Mouse (Mus musculus): ENCODE data around the gene Pi4kb. TPM values are rescaled to one million over a fixed set of nuclear protein-coding genes. Genes with fewer than 3 reads are reported as not detected.
A peak's percentile ranks its signal among the peaks of the same experiment; 100 is the strongest.
"Not testable (repeated sequence)": the region's sequence is repeated elsewhere in the genome, so short reads cannot be mapped to it uniquely, and the experiment has no call there.

The Pi4kb gene
- total RNA-seq (2021), result 40.5 and 46.3 TPM in 2 replicates
- long read RNA-seq, experiment 1, transcript Pi4kb-201 (11 exons, 3,692 nt), result major isoform, 13 of 22 reads
- long read RNA-seq, experiment 1, partial matches to known transcripts, result 4 of 22 reads
- long read RNA-seq, experiment 1, other reads (novel, unspliced or antisense), result 4 of 22 reads
- long read RNA-seq, experiment 2, partial matches to known transcripts, result 1 of 10 reads
- long read RNA-seq, experiment 2, other reads (novel, unspliced or antisense), result 3 of 10 reads

GRCm38 (mm10) chr3:94974528-94975422, at the start of gene Pi4kb:
Pi4kb (plus strand) TSS chr3:94974731.
- peak; percentile 93 for DNase-seq

GRCm38 (mm10) chr3:94926301-94926736, 48.2 kb upstream of the Pi4kb start:
- DNase-seq, result not testable (repeated sequence)

GRCm38 (mm10) chr3:94928979-94929378, 45.6 kb upstream of the Pi4kb start:
- not testable (repeated sequence) for DNase-seq

DNA sequence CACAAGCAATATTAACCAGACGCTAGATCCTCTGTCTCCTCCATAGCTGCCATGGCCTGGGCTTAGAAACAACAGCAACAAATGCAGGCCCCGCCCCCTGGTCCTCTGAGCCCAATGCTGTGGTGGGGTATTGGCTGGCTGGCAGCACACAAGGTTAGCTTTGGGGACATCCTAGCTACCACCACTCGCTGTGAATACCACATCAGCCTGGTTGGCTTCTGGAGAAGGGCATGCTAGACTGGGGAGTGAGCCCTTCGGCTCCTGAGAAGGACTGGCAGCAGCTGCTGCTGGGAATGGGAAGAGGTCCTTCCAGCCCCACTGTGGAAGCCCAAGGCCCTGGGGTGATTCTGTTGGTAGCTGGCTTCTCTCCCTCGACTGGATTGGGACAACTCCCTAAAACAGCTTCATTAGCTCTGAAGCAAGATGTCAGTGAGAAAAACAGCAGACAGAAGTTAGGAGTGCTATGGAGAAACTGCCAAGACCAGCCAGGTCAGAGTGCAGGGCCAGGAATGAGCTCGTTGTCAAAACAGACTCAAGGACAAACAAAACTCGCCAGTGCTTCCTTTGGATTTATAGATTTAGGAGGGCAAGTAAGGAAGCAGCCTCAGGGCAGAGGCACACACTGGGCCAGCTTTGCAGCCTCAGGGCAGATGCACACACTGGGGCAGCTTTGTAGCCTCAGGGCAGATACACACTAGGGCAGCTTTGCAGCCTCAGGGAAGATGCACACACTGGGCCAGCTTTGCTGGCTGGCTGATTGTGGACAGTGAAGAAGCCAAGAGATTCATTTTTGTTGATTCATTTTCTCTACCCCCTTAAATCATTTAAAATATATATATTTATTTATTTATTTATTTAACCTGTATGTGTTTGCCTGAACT, 43.9 kb upstream of the Pi4kb start:
- peak; percentile 62 for DNase-seq

DNA sequence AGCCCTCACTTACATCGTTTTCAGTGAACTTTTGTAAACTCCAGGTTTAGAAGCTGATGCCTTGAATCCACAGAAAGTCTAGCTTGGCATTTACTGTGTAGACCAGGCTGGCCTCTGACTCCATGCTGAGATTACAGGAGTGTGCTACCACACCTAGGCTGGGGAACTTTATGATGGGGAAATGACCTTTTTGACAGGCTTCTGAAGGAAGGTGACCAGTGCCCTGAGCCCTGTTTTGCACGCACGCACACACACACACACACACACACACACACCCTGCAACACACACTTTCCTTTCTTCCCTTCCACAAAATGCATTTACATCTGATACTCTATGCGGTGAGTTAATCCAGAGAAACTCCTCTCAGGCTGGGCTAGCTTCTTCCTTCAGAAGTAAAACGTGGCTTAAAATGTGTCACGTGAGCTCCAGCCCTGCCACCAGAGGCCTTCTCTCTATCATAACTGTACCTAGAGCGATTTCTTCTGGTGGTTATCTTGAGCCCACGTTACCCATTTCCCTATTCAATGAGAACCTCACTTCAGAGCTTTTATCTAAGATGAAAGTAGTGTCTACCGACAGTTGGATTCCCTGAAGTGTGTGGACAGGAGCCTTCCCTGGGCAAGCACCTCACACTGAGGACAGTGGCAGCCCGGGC, 43.0 kb upstream of the Pi4kb start:
- DNase-seq, result not testable (repeated sequence)

DNA sequence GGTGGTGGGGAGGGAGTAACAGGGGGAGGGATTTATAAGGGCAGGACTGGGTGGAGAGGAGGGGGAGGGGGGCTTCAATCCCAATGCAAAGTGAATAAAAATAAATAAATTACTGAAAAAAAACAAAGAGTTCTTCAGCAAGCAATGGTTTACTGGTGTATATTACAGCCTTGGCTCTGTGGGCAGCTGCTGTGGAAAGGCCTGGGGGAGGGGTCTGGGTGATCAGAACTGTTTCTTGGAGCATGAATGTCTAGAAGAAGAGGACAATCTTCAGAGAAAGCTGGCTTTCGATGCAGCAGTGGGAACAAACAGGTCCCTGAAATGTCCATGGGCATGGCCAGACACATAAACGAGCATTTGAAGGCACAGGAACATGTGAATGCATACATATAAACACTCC, 42.3 kb upstream of the Pi4kb start:
- not testable (repeated sequence) for DNase-seq

DNA sequence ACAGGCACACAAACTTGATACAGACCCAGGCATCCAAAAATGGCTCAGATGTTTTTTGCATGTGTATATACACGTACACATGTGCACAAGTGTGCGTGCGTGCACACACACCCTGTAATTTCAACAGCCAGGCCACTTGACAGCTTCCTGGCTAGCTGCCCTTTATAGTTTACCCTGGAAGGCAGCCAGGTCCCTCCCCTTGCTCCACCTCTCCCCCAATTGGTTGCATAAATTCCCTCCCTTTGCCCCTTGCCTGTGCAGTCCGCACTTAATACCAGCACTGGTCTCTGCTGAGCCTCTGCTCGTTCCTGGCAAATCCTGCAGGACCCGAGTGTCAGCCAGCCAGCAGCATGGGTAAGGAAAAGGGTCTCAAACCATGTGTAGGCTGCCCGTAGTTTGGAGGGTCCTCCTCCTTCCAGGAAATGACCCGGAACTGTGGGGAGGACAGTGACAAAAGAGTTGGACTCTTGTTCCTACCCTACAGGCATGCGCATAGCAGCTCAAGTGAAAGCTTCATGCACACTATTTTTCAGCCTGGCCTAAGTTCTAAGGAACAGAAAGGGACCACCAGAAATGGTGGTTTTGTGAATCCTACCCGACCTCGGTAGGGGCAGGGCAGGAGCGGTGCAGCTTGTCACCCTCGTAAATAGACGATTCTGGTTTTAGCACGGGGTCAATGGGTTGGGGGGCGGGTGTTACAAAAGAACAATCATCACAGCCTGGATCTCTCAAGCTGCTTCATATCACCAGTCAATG, 41.5 kb upstream of the Pi4kb start, which contains the start of gene Selenbp1:
Selenbp1 (plus strand) TSS at position 248 of the 756 bp plus-strand sequence.
- DNase-seq, result peak; percentile 94

- DNase-seq, result not testable (repeated sequence)
Measured at GRCm38 (mm10) chr3:94933604-94934003, 40.9 kb upstream of the Pi4kb start.

DNA sequence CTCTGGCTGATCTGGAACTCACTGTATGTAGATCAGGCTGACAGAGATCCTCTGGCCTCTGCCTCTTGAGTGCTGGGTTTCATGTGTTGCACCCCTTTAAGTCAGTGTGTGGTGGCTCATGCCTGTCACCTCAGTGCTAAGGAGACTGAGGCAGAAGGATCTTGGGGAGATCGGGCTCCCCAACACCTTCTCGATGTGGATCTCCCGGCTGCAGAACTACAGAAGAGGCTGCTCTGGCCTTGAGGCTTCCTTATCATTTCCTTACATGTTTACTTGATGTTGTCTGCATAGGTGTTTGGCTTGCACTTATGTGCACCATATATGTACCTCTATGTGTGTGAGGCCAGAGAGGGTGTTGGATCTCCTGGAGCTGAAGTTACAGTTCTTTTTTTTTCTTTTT, 40.0 kb upstream of the Pi4kb start:
- not testable (repeated sequence) for DNase-seq

- DNase-seq, result peak; percentile 47
Measured at GRCm38 (mm10) chr3:94935332-94935731, 39.2 kb upstream of the Pi4kb start.

DNA sequence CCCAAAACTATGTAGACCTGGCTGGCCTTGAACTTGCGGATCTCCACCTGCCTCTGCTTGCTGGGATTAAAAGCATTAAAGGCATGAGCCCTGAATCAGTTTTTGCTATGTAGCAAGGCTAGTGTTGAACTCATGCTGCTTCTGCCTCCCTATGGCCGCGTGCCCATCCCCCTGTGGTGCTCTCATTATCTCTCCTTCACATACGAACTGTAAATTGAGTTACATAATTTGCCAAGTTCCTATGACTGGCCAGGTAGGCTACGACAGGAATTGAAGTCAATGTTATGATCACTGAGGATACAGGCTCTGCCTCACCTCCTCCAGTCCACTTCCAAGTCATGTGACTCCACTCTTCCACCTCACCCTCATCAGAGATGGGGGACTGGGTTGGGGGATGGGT, 38.4 kb upstream of the Pi4kb start:
- DNase-seq, result not testable (repeated sequence)

GRCm38 (mm10) chr3:94937194-94937593, 37.3 kb upstream of the Pi4kb start:
- not testable (repeated sequence) for DNase-seq

DNA sequence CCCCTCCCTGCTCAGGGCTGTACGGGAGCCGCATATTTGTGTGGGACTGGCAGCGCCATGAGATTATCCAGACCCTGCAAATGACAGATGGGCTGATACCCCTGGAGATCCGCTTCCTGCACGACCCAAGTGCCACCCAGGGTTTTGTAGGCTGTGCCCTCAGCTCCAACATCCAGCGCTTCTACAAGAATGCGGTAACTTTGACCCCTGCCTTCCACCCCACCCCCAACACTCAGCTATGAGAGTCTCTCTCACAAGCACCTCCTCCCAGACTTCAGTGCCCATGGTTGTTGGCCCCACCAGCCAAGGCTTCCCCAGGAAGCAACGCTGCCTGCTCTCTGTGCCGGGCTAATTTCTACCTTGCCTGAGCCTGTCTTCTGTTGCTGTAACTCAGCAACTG, 34.5 kb upstream of the Pi4kb start:
- DNase-seq, result not testable (repeated sequence)

DNA sequence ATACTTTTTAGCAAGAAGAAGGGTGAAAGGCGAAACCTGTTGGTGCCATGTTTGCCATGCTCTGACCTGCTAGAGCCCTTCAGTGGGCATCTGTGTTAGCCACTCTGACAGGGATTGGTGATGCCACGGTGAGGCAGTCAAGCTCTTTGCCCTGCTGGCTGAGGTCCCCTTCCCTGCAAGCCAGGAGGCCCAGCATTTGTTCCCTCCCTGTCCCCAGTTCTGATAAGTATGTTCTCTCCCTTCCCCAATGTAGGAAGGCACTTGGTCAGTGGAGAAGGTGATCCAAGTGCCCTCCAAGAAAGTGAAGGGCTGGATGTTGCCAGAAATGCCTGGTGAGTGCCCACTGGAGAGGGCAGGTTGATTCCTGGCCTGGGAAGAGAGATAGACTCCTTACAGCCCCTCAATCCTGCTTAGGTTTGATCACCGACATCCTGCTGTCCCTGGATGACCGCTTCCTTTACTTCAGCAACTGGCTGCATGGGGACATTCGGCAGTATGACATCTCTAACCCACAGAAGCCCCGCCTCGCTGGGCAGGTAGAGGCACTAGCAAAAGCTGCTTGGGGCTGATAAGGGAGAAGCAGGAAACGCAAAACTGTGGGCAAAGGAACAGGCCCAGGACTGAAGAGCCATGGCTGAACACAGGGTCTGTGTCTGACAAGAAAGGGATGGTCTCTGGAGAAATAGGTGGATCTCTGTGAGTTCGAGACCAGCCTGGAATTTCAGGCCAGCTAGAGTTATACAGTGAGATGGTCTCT, 32.1 kb upstream of the Pi4kb start:
- DNase-seq, result not testable (repeated sequence)

- not testable (repeated sequence) for DNase-seq
Measured at GRCm38 (mm10) chr3:94943706-94944105, 30.8 kb upstream of the Pi4kb start.

GRCm38 (mm10) chr3:94948066-94948614, 26.4 kb upstream of the Pi4kb start:
- no peak for DNase-seq

DNA sequence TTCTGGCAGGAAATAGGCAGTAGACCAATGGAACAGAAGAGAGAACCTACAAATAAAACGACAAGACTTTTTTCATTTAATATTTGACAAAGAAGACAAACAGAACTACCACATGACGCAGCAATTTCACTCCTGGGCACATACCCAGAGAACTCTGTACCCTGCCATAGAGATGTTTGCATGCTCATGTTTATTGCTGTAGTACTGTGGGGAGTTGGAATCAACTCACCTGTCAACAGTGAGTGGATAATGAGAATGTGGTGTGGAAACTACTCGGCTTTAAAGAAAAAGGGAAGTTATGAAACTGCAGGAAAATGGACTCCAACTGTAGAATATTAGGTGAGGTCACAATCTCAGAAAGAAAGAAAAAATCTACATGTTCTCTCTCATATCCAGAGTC, 24.9 kb upstream of the Pi4kb start:
- no peak for DNase-seq

GRCm38 (mm10) chr3:94952806-94953205, 21.7 kb upstream of the Pi4kb start:
- peak; percentile 36 for DNase-seq

DNA sequence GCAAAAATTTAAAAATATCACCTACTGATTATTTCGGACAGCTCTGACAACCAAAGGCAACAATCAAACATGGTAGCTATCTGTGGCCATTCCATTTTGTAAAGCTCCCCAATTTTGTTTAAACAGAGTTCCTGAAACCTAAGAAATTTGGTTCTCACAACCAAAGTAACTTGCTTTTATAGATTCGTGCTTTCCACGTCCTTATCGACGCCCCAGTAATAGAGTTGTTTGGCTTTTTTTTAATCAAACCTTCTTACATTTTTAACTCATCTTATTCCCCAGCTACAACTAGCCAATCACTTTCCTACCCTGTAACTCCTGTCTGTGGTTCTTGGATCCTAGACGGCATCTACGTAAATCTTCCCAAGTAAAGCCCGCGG, 21.2 kb upstream of the Pi4kb start:
- DNase-seq, result no peak

Measured in adrenal gland, postnatal 14 days (tissue).